Mouse (Mus musculus): ENCODE measurements around the gene Chd1. TPM values are rescaled to one million over a fixed set of nuclear protein-coding genes. Genes with fewer than 3 reads are reported as not detected.
A peak's percentile ranks its signal among the peaks of the same experiment; 100 is the strongest.

Gene Chd1
- polyA plus RNA-seq, 1 experiment: 6.6 TPM

DNA sequence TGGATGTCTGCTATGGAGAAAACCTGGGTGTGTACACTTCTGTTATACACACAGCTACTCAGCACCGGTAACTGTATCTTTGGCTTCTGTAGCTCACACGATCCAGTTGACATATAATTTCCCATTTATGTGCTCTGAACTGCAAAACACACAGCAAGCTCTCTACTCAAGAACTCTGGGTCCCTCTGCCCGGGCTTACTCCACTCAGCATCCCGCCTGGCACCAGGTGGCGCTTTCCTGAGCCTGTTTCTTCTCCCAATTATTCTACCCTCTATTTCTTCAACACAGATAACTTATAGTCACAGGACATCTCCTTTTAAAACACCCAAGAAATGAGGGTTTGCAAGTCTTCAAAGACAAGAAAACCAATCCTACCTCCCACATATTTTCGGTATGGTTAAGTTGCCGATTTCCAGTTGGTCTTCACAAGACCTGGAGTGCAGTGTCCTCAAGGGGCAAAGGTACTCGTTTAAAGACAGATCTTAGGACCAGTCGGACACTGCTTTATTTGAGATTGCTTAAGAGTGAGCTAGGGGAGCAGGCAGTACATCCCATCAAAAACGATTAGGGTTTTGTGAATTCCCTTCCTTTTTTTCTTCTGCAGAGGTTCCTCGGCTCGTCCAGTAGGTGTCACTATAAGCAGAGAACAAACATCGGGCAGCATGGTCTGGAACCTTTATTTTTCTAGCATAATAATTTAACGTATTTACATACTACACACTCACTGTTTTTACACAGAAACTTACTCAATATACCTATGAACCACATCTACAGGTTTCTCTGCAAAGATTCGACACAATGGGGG lies 99.4 kb downstream of the Chd1 start:
- Histone ChIP-seq H3K4me3 (replicated peaks; ENCODE audit: insufficient read depth, low read depth, low read length) (no peak overlapping the region), H3K27me3 (ENCODE audit: control insufficient read depth, insufficient read depth, low read length) (no peaks in the 10 kb centered on the region), H3K4me1 (ENCODE audit: control insufficient read depth, insufficient read depth, low read length) (peaks cover 7% of the 10 kb centered on the region), H3K27ac (ENCODE audit: insufficient read depth, low read length) (no peak overlapping the region)
- WGBS: 44% methylated on average over 15 of the region's 15 CpGs
- TF ChIP-seq POLR2A (IDR thresholded peaks at IDR 0.05; ENCODE audit: borderline replicate concordance, insufficient read depth, low read length) (no peak), CTCF (IDR thresholded peaks at IDR 0.05; ENCODE audit: borderline replicate concordance, insufficient read depth, low read depth, low read length) (peak; percentile 56; the same call in 1 of the 2 replicates)
- DNase-seq: peak in 1 of 2 experiments; percentile 49

GRCm38 (mm10) chr17:15807295-15807984 lies 102.7 kb downstream of the Chd1 start:
- H3K4me1 ChIP-seq (ENCODE audit: control insufficient read depth, insufficient read depth, low read length): peaks cover 7% of the 10 kb centered on the region
- H3K27me3 ChIP-seq (ENCODE audit: control insufficient read depth, insufficient read depth, low read length): no peaks in the 10 kb centered on the region
- DNase-seq: peak in 1 of 2 experiments; percentile 26
- no peak overlapping the region for H3K27ac ChIP-seq (ENCODE audit: insufficient read depth, low read length)
- 54% methylated on average over 23 of the region's 23 CpGs for WGBS
- TF ChIP-seq POLR2A (IDR thresholded peaks at IDR 0.05; ENCODE audit: borderline replicate concordance, insufficient read depth, low read length) (no peak), CTCF (IDR thresholded peaks at IDR 0.05; ENCODE audit: borderline replicate concordance, insufficient read depth, low read depth, low read length) (no peak)
- H3K4me3 ChIP-seq (replicated peaks; ENCODE audit: insufficient read depth, low read depth, low read length): no peak overlapping the region

DNA sequence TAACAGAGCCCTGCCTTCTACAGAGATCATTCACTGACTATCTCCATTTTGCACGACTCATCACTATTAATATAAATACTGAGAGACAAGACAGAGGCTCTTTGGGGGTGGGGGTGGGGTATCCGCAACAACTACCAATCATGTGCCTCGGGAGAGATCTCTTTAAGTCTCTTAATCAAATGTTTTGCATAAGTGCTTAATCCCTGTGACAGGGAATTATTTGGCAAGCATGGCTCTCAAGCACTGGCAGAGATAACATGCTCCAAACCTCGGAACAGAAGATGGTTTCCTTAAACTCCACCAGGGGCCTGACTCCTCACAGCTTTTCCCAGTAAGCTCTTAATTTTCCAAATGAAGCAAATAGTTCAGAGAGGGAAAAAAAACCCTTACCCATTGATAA lies 103.2 kb downstream of the Chd1 start:
- TF ChIP-seq CTCF (IDR thresholded peaks at IDR 0.05; ENCODE audit: borderline replicate concordance, insufficient read depth, low read depth, low read length) (no peak), POLR2A (IDR thresholded peaks at IDR 0.05; ENCODE audit: borderline replicate concordance, insufficient read depth, low read length) (no peak)
- Histone ChIP-seq H3K27ac (ENCODE audit: insufficient read depth, low read length) (no peak overlapping the region), H3K4me1 (ENCODE audit: control insufficient read depth, insufficient read depth, low read length) (peaks cover 7% of the 10 kb centered on the region), H3K4me3 (replicated peaks; ENCODE audit: insufficient read depth, low read depth, low read length) (no peak overlapping the region), H3K27me3 (ENCODE audit: control insufficient read depth, insufficient read depth, low read length) (no peaks in the 10 kb centered on the region)
- WGBS: 36% methylated on average over 4 of the region's 4 CpGs
- DNase-seq: no peak

DNA sequence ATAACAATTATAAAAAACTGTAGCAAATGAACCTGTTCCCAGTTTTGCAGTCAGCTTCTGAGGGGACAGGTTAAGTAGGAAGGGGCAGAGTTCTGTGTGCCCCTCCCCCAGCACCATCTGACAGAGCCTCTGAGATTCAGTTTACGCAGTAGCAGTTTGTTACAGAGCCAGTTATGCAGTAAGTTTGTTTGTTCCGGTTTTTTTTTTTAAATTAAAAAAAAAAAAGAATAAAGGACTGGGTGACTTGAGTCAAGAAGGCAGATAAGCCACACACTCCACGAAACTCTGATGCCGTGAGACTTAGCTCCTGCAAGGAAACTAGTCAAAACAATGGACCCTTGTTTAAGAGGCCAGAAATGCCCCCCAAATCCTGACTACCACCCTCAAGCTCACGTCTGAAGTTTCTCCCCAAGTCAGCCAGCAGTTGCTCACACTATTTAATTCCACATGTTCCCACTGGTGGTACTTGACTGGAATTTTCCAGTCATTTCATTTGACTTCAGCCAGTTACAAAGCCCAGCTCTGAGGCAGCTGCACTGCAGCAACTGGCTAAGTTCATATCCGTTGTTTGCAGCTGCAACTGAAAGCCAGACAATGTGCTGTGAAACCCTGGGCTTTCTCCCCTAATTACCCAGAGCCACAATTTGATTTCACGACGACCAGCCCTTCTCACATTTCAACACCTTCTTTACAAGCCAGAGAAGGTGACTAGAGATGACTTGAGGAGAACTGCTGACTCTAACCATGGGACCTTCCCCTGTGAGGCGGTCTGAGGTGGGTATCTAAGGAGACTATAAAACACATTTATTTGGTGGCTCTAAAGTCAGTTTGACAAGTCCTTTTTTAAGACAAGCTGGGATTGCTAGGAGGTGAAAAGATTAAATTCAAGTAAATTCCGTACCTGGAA lies 104.0 kb downstream of the Chd1 start:
- Histone ChIP-seq H3K4me1 (ENCODE audit: control insufficient read depth, insufficient read depth, low read length) (peaks cover 7% of the 10 kb centered on the region), H3K27ac (ENCODE audit: insufficient read depth, low read length) (no peak overlapping the region)
- WGBS: 57% methylated on average over 10 of the region's 10 CpGs

GRCm38 (mm10) chr17:15809949-15810348 lies 105.2 kb downstream of the Chd1 start:
- no peak for DNase-seq
- Histone ChIP-seq H3K4me3 (replicated peaks; ENCODE audit: insufficient read depth, low read depth, low read length) (no peak overlapping the region), H3K27me3 (ENCODE audit: control insufficient read depth, insufficient read depth, low read length) (no peaks in the 10 kb centered on the region), H3K27ac (ENCODE audit: insufficient read depth, low read length) (no peak overlapping the region), H3K4me1 (ENCODE audit: control insufficient read depth, insufficient read depth, low read length) (peaks cover 7% of the 10 kb centered on the region)
- TF ChIP-seq CTCF (IDR thresholded peaks at IDR 0.05; ENCODE audit: borderline replicate concordance, insufficient read depth, low read depth, low read length) (no peak), POLR2A (IDR thresholded peaks at IDR 0.05; ENCODE audit: borderline replicate concordance, insufficient read depth, low read length) (no peak)
- 71% methylated on average over 2 of the region's 2 CpGs for WGBS

More for the DNA sequence above, 104.0 kb downstream of the Chd1 start:
- TF ChIP-seq POLR2A (IDR thresholded peaks at IDR 0.05; ENCODE audit: borderline replicate concordance, insufficient read depth, low read length) (no peak), CTCF (IDR thresholded peaks at IDR 0.05; ENCODE audit: borderline replicate concordance, insufficient read depth, low read depth, low read length) (no peak)
- Histone ChIP-seq H3K4me3 (replicated peaks; ENCODE audit: insufficient read depth, low read depth, low read length) (no peak overlapping the region), H3K27me3 (ENCODE audit: control insufficient read depth, insufficient read depth, low read length) (no peaks in the 10 kb centered on the region)
- no peak for DNase-seq

GRCm38 (mm10) chr17:15812136-15812778 lies 107.5 kb downstream of the Chd1 start:
- Histone ChIP-seq H3K27ac (ENCODE audit: insufficient read depth, low read length) (no peak overlapping the region), H3K4me1 (ENCODE audit: control insufficient read depth, insufficient read depth, low read length) (peaks cover 7% of the 10 kb centered on the region), H3K27me3 (ENCODE audit: control insufficient read depth, insufficient read depth, low read length) (no peaks in the 10 kb centered on the region), H3K4me3 (replicated peaks; ENCODE audit: insufficient read depth, low read depth, low read length) (no peak overlapping the region)
- WGBS: 25% methylated on average over 13 of the region's 13 CpGs
- DNase-seq: no peak
- TF ChIP-seq CTCF (IDR thresholded peaks at IDR 0.05; ENCODE audit: borderline replicate concordance, insufficient read depth, low read depth, low read length): no peak
- no peak for TF ChIP-seq POLR2A (IDR thresholded peaks at IDR 0.05; ENCODE audit: borderline replicate concordance, insufficient read depth, low read length)

DNA sequence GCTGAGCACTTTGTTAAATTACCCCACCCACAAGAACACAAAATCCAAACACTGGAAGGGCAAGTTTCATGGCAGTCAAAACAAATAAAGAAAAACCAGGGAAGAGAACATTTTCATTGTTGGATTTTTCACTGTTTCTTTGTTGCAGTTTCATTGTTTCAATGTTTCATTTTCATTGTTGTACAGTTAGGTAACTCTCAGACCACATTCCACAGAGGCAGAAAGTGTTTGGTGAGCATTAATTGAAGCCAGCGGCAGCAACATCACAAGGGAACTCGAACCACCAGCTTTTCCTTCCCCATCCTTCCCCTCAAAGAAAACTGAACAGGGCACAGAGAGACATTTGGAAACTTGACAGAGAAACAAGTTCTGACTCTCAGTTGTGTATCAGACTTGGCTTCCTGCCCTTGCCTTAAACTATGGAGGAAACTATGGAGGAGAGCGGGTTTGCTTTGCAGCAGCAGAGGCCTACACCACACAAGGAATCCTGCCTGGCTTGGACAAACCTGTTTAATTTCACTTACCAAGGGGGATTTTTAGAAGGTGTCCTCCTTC lies 109.0 kb downstream of the Chd1 start:
- TF ChIP-seq POLR2A (IDR thresholded peaks at IDR 0.05; ENCODE audit: borderline replicate concordance, insufficient read depth, low read length): no peak
- no peak for TF ChIP-seq CTCF (IDR thresholded peaks at IDR 0.05; ENCODE audit: borderline replicate concordance, insufficient read depth, low read depth, low read length)
- H3K27me3 ChIP-seq (ENCODE audit: control insufficient read depth, insufficient read depth, low read length): no peaks in the 10 kb centered on the region
- WGBS: 65% methylated on average over 3 of the region's 3 CpGs
- H3K27ac ChIP-seq (ENCODE audit: insufficient read depth, low read length): no peak overlapping the region
- H3K4me1 ChIP-seq (ENCODE audit: control insufficient read depth, insufficient read depth, low read length): peaks cover 3% of the 10 kb centered on the region
- H3K4me3 ChIP-seq (replicated peaks; ENCODE audit: insufficient read depth, low read depth, low read length): no peak overlapping the region
- no peak for DNase-seq
